Mouse (Mus musculus) ES-Bruce4 (cell line): ENCODE data around the gene Alms1. TPM values are rescaled to one million over a fixed set of nuclear protein-coding genes. Genes with fewer than 3 reads are reported as not detected.

Source experiments
- H3K27ac ChIP-seq: 2 replicates; pipeline ENCODE4 v1.5.1; 2012; ENCODE audit warnings: low read length, inconsistent platforms; ENCODE audit not compliant: insufficient read depth
- H3K27me3 ChIP-seq: 2 replicates; pipeline ENCODE4 v1.6.1; 2012; ENCODE audit warnings: mild to moderate bottlenecking, low read length, inconsistent platforms; ENCODE audit not compliant: control insufficient read depth, poor library complexity, insufficient read depth, severe bottlenecking
- H3K36me3 ChIP-seq: 2 replicates; pipeline ENCODE4 v1.6.1; 2012; ENCODE audit warnings: inconsistent platforms, mild to moderate bottlenecking, low read length, moderate library complexity; ENCODE audit not compliant: control insufficient read depth, poor library complexity, insufficient read depth, severe bottlenecking
- H3K4me1 ChIP-seq: one replicate; pipeline ENCODE4 v1.8.1; 2011; ENCODE audit warnings: low read length; ENCODE audit not compliant: control insufficient read depth, insufficient read depth
- H3K4me3 ChIP-seq: 2 replicates; pipeline ENCODE4 v1.5.1; 2011; ENCODE audit warnings: low read depth, mild to moderate bottlenecking, low read length
- H3K9ac ChIP-seq: 2 replicates; pipeline ENCODE4 v1.6.1; 2012; ENCODE audit warnings: low read depth, mild to moderate bottlenecking, inconsistent platforms; ENCODE audit not compliant: poor library complexity, severe bottlenecking
- H3K9me3 ChIP-seq: replicated peaks from 2 replicates; pipeline ENCODE4 v1.6.1; 2012; ENCODE audit warnings: mild to moderate bottlenecking, low read length, inconsistent platforms; ENCODE audit not compliant: control insufficient read depth, poor library complexity, insufficient read depth, severe bottlenecking
- CTCF ChIP-seq: IDR thresholded peaks from one replicate; pipeline ENCODE4 v1.8.1; 2011; ENCODE audit warnings: low read depth, low read length
- EP300 ChIP-seq: IDR thresholded peaks from 2 replicates; pipeline ENCODE4 v1.6.1; 2011; ENCODE audit warnings: low read depth, low read length; ENCODE audit not compliant: insufficient read depth
- POLR2A ChIP-seq: IDR thresholded peaks from one replicate; pipeline ENCODE4 v1.8.1; 2011; ENCODE audit warnings: low read length; ENCODE audit not compliant: insufficient read depth
- polyA plus RNA-seq: library from polyadenylated mRNA; stranded (reverse); fragments of >200 nt; gene quantifications from 2 replicates; pipeline ENCODE4 v1.2.4, GENCODE M21; 2011; ENCODE audit warnings: low read depth; ENCODE audit not compliant: missing spikeins, insufficient read depth, insufficient read length

Alms1 gene
- polyA plus RNA-seq, 1 experiment = 21.0 TPM

DNA sequence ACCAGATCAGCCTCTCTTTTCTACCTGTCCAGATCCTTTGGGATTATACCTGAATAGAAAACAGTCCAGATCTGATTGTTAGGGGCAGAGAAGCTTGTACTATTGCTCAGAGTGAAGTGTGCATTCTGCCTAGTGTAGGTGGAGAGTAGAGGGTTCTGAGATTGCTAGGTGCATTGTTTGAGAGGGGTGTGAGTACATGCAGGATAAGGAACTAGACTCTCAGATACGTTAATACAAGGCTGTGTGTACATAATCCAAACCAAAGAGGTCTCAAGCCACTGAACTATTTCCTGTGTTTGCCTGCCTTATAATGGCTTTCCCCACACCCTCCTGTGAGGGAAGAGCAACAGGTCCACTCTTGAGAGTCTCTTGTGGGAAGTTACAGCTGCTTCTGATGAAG lies 12.0 kb downstream of the Alms1 start:
- H3K4me1 ChIP-seq = no peaks in the 10 kb centered on the region
- no peak for TF ChIP-seq EP300
- no peak for TF ChIP-seq POLR2A
- no peak for TF ChIP-seq CTCF
- no peaks in the 10 kb centered on the region for H3K27me3 ChIP-seq
- no peaks in the 10 kb centered on the region for H3K9me3 ChIP-seq
- H3K4me3 ChIP-seq = no peak overlapping the region
- H3K9ac ChIP-seq = no peak overlapping the region
- no peak overlapping the region for H3K27ac ChIP-seq
- no peaks in the 10 kb centered on the region for H3K36me3 ChIP-seq

DNA sequence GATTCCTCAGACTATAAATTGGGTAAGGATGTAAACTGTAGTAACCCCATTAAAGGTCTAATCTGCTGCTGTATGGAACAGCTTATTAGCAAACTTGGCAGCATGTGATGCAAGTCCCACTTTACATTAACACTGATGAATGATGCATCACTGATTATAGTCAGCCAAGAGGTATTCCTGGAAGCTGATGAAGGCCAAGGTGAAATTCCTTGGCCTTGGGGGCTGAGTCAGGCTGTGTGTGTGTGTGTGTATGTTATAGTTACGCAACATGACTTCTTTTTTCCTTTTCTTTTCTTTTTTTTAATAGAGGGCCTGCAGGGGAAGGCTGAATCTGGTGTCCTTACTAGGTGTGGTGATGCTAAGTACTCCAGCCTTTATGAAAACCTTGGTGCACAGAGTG lies 23.2 kb downstream of the Alms1 start:
- Histone ChIP-seq H3K4me1 (no peaks in the 10 kb centered on the region), H3K9me3 (no peaks in the 10 kb centered on the region), H3K4me3 (no peak overlapping the region), H3K27me3 (no peaks in the 10 kb centered on the region), H3K36me3 (peaks cover 16% of the 10 kb centered on the region), H3K27ac (no peak overlapping the region), H3K9ac (no peak overlapping the region)
- TF ChIP-seq EP300 (no peak), POLR2A (no peak), CTCF (no peak)

DNA sequence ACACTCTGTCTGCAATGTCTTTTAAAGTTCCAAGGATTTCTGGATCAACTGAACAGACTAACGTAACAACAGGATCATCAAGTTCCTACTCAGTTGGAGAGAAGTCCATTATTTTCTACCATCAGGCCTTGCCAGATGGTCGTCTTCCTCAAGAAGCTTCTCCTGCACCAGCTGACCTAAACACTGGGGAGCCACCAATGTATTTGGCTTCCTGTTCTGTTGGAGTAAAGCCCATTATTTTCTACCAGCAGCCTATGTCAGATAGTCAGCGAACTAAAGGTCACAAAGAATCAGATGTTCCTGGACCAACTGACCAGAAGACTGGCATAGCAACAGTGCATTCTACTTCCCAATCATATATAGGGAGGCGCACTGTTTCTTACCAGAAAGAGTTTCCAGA lies 33.5 kb downstream of the Alms1 start:
- no peak overlapping the region for H3K9ac ChIP-seq
- H3K27ac ChIP-seq = no peak overlapping the region
- H3K36me3 ChIP-seq = peaks cover 25% of the 10 kb centered on the region
- H3K27me3 ChIP-seq = no peaks in the 10 kb centered on the region
- no peak for TF ChIP-seq CTCF
- TF ChIP-seq POLR2A = no peak
- TF ChIP-seq EP300 = no peak
- H3K4me3 ChIP-seq = no peak overlapping the region
- H3K4me1 ChIP-seq = no peaks in the 10 kb centered on the region
- no peaks in the 10 kb centered on the region for H3K9me3 ChIP-seq

DNA sequence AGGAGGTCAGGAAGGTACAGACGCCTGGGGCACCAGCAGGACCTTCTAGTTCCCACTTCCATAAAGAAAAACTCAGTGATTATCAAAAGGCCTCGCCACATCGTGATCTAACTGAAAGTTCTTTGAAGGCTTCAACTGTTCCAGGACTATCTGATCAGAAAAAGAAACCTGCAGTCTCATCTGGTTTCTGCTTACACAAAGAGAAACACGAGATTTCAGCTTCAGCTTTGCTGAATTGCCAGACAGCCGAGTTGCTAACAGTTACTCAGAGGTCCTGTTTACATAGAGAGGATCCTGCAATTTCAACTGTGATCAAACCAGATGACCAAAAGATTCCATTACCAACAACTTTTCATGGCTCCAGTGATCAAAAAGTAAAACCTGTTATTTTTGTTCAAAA lies 34.3 kb downstream of the Alms1 start:
- Histone ChIP-seq H3K9me3 (no peaks in the 10 kb centered on the region), H3K4me3 (no peak overlapping the region), H3K4me1 (no peaks in the 10 kb centered on the region), H3K36me3 (peaks cover 25% of the 10 kb centered on the region), H3K27me3 (no peaks in the 10 kb centered on the region), H3K27ac (no peak overlapping the region), H3K9ac (no peak overlapping the region)
- no peak for TF ChIP-seq CTCF
- no peak for TF ChIP-seq POLR2A
- no peak for TF ChIP-seq EP300

DNA sequence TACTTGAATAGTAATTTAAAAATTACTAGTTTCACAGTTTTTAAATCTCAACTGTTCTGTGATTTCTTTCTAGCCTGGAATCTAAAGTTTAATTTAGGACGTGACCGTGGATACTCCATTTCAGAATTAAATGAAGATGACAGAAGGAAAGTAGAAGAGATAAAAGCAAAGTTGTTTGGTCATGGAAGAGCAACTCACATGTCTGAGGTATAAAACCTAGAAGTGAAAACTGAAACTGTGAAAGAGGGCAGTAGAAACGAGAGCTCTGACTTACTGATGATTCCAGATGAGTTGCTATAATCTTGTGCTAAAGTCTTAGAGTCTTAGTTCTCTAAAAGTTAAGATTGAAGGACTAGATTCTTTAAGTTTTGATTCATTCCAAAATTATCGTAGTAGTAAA lies 37.2 kb downstream of the Alms1 start:
- peaks cover 32% of the 10 kb centered on the region for H3K36me3 ChIP-seq
- no peak for TF ChIP-seq EP300

DNA sequence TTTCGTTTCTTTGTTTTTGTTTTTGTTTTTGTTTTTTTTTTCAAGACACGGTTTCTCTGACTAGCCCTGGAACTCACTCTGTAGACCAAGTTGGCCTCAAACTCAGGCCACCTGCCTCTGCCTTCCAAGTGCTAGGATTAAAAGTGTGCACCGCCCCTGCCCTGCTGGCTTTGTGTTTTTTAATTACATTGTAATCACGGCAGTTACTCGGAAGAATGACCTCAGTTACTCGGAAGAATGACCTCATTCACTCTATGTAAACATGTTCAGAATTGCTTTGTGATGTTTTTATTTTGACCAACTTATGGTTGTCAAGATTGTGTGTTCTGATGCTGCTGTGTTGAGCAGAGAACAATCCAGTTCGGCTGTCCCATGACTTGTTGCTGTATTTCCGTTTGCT lies 45.8 kb downstream of the Alms1 start:
- Histone ChIP-seq H3K27me3 (no peaks in the 10 kb centered on the region), H3K9me3 (no peaks in the 10 kb centered on the region), H3K9ac (no peak overlapping the region), H3K27ac (no peak overlapping the region), H3K36me3 (peaks cover 3% of the 10 kb centered on the region), H3K4me3 (no peak overlapping the region), H3K4me1 (no peaks in the 10 kb centered on the region)
- TF ChIP-seq CTCF = no peak
- no peak for TF ChIP-seq EP300
- TF ChIP-seq POLR2A = no peak

More for the DNA sequence above, 37.2 kb downstream of the Alms1 start:
- Histone ChIP-seq H3K9ac (no peak overlapping the region), H3K4me1 (no peaks in the 10 kb centered on the region), H3K9me3 (no peaks in the 10 kb centered on the region), H3K4me3 (no peak overlapping the region), H3K27me3 (no peaks in the 10 kb centered on the region), H3K27ac (no peak overlapping the region)
